Mouse (Mus musculus): ENCODE results near the gene Kif2b.

Kif2b gene

DNA sequence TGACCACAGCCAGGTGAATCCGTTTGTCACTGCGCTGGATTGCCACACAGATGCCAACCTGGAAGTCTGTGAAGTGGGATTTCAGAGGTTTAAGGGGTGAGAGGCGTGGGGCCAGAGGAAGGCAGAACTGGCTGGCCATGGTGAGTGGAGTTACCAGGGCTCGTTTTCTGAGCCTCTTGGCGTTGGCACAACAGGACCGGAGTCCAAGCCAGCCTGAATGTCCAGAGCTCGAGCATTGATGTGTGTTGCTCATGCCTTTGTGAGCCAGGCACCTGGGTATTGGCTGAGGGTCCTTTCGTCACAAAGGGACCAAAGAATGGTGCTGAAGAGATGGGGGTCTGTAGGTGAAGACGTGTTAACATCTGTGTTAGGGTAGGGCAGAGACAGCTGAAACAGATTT, at the start of gene Kif2b:
Gene Kif2b (minus strand): TSS at position 242 of the 400 bp plus-strand sequence.
- DNase-seq (ENCODE audit: low read depth in 1 of 2, low spot score in 2 of 2), result no peak

DNA sequence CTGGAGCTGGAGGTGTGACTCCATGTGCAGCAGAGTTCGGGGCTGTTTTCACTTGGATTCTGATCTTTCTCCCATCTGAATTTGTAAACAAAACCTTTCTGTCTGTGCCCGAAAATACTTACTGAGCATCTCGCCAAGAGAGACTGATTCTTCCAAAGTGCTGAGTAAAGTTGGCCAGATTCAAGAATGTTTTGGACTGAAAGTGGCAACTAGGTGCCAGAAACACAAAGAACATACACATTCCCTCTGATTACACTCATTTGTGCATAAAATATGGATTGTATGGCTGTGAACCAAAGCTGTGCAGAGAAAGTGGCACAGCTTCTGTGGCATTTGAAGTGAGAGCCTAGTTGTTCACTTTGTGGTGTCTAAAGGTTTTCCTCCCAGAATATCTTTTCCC, 15.7 kb upstream of the Kif2b start:
- DNase-seq (ENCODE audit: low read depth in 1 of 2, low spot score in 2 of 2), result no peak

GRCm38 (mm10) chr11:91576856-91577255, 502 bp downstream of the Kif2b start:
- DNase-seq (ENCODE audit: low read depth in 1 of 2, low spot score in 2 of 2), result no peak

DNA sequence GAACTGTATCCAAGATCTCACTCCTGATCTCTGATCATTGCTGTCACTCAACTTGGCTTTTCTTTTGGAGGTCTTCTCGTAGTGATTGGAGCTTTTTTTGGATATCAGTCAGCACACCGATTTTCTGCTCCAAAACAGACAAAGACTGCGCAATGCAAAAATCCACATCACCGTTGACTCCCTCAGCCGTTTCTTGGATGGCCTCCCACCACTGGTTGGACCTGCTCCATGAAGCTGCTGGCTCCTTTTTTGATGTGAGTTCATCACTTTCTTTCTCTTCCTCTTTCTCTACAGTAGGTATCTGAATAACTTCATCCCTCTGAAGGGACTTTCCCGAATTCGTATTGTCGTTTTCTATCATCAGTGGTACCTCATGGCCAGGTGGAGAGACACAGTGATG, 2.0 kb downstream of the Kif2b start:
- no peak for DNase-seq (ENCODE audit: low read depth in 1 of 2, low spot score in 2 of 2)

GRCm38 (mm10) chr11:91574477-91574876, 2.9 kb downstream of the Kif2b start:
- DNase-seq (ENCODE audit: low read depth in 1 of 2, low spot score in 2 of 2), result no peak

DNA sequence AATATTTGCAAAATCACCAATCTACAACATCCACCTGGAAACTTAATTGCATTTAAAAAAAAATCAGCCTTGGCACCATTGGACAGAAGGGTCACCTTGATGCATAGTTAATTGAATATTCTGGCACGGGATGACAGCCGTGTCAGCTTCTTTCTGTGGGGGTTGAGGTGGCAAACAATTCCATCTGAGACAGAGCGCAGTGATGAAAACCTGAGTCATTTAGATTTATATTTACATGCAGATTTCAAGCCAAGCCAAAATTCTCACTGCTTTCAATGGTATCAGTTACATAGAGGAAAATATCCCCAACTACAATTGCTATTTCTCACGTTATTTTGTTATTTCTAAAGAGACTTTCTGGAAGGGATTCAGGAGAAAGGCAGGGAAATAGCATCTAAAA, 46.6 kb downstream of the Kif2b start:
- no peak for DNase-seq (ENCODE audit: low read depth in 1 of 2, low spot score in 2 of 2)

Measured in monocyte, adult 2 months (primary cell).